Mouse (Mus musculus) forebrain, embryonic 14.5 days (tissue): ENCODE results near the gene Smco1. TPM values are rescaled to one million over a fixed set of nuclear protein-coding genes. Genes with fewer than 3 reads are reported as not detected.
"Not testable (repeated sequence)": the region's sequence is repeated elsewhere in the genome, so short reads cannot be mapped to it uniquely, and the experiment has no call there.

Source experiments
- ATAC-seq: fragments of 200-750 bp; cut with Nextera tagmentation; 2 replicates; pipeline ENCODE4 v1.8.0; 2017; ENCODE audit warnings: mild to moderate bottlenecking, moderate library complexity
- DNase-seq: peaks from one replicate; pipeline ENCODE4 v3.0.0-alpha.2; 2015; ENCODE audit warnings: low spot score
- H3K27ac ChIP-seq: fragments of 300-500 bp; sonication (generic); 2 replicates; pipeline ENCODE4 v1.5.1; 2014; ENCODE audit warnings: low read depth, mild to moderate bottlenecking, control low read depth, low read length, moderate library complexity
- H3K27me3 ChIP-seq: fragments of 300-500 bp; sonication (generic); replicated peaks from 2 replicates; pipeline ENCODE4 v1.6.1; 2014; ENCODE audit warnings: low read length, control low read depth, mixed read lengths; ENCODE audit not compliant: control insufficient read depth, insufficient read depth
- H3K36me3 ChIP-seq: fragments of 300-500 bp; sonication (generic); 2 replicates; pipeline ENCODE4 v1.6.1; 2014; ENCODE audit warnings: low read length, control low read depth; ENCODE audit not compliant: control insufficient read depth, insufficient read depth
- H3K4me1 ChIP-seq: fragments of 300-500 bp; sonication (generic); 2 replicates; pipeline ENCODE4 v1.6.1; 2014; ENCODE audit warnings: antibody characterized with exemption, low read length, control low read depth; ENCODE audit not compliant: control insufficient read depth, insufficient read depth
- H3K4me2 ChIP-seq: fragments of 300-500 bp; sonication (generic); 2 replicates; pipeline ENCODE4 v1.6.1; 2014; ENCODE audit warnings: mild to moderate bottlenecking, control low read depth, low read length
- H3K4me3 ChIP-seq: fragments of 300-500 bp; sonication (generic); 2 replicates; pipeline ENCODE4 v1.5.1; 2014; ENCODE audit warnings: low read depth, low read length, control low read depth
- H3K9ac ChIP-seq: fragments of 300-500 bp; sonication (generic); 2 replicates; pipeline ENCODE4 v1.6.1; 2014; ENCODE audit warnings: mild to moderate bottlenecking, low read length, control low read depth, moderate library complexity
- H3K9me3 ChIP-seq: fragments of 300-500 bp; sonication (generic); replicated peaks from 2 replicates; pipeline ENCODE4 v1.6.1; 2016; ENCODE audit warnings: low read length, control low read depth, mixed read lengths; ENCODE audit not compliant: control insufficient read depth
- WGBS: fragments of 180-500 bp; shearing (Covaris S2); extraction: QIAGEN DNeasy Blood & Tissue Kit; methylation state at CpG from one replicate; pipeline ENCODE4 v1.1.7; 2014; 5-methylcytosine and 5-hydroxymethylcytosine counted together
- polyA plus RNA-seq: library from polyadenylated mRNA; unstranded; fragments of >200 nt; fragmentation: Nextera tagmentation; extraction: Ambion mirVana; gene quantifications from 2 replicates; pipeline ENCODE4 v1.2.1, GENCODE M21; 2014

Smco1 gene
- polyA plus RNA-seq, 1 experiment from 2014 or later = not detected

- not testable (repeated sequence) for H3K4me1 ChIP-seq, H3K4me3 ChIP-seq, H3K9me3 ChIP-seq, H3K9ac ChIP-seq, H3K36me3 ChIP-seq, H3K4me2 ChIP-seq, ATAC-seq, H3K27ac ChIP-seq, H3K27me3 ChIP-seq
- 90% methylated on average over 2 of the region's 2 CpGs for WGBS
- peak; percentile 11 for DNase-seq
Measured at GRCm38 (mm10) chr16:32264225-32264624, 7.0 kb upstream of the Smco1 start.

- WGBS = 48% methylated on average over 9 of the region's 9 CpGs
- Histone ChIP-seq H3K4me2 (no peak overlapping the region), H3K4me3 (no peak overlapping the region), H3K4me1 (peaks cover 6% of the 10 kb centered on the region), H3K27ac (no peak overlapping the region), H3K36me3 (no peaks in the 10 kb centered on the region), H3K9me3 (no peaks in the 10 kb centered on the region), H3K27me3 (no peaks in the 10 kb centered on the region), H3K9ac (no peak overlapping the region)
- DNase-seq (no peak), ATAC-seq (no peak)
Measured at GRCm38 (mm10) chr16:32273338-32273737, 2.1 kb downstream of the Smco1 start.

GRCm38 (mm10) chr16:32275041-32275440 lies 3.8 kb downstream of the Smco1 start:
- H3K4me2 ChIP-seq = no peak overlapping the region
- no peaks in the 10 kb centered on the region for H3K9me3 ChIP-seq
- 91% methylated on average over 6 of the region's 6 CpGs for WGBS
- no peak for ATAC-seq
- no peaks in the 10 kb centered on the region for H3K27me3 ChIP-seq
- DNase-seq = no peak
- no peak overlapping the region for H3K9ac ChIP-seq
- H3K27ac ChIP-seq = no peak overlapping the region
- H3K36me3 ChIP-seq = no peaks in the 10 kb centered on the region
- H3K4me3 ChIP-seq = no peak overlapping the region
- H3K4me1 ChIP-seq = peaks cover 8% of the 10 kb centered on the region

- WGBS = 70% methylated on average over 1 of the region's 1 CpGs
- H3K27me3 ChIP-seq = no peaks in the 10 kb centered on the region
- peaks cover 8% of the 10 kb centered on the region for H3K4me1 ChIP-seq
- no peak overlapping the region for H3K27ac ChIP-seq
- H3K9me3 ChIP-seq = no peaks in the 10 kb centered on the region
- no peak overlapping the region for H3K9ac ChIP-seq
- DNase-seq (no peak), ATAC-seq (no peak)
- H3K4me3 ChIP-seq = no peak overlapping the region
- H3K4me2 ChIP-seq = no peak overlapping the region
- no peaks in the 10 kb centered on the region for H3K36me3 ChIP-seq
Measured at GRCm38 (mm10) chr16:32275830-32276229, 4.6 kb downstream of the Smco1 start.

DNA sequence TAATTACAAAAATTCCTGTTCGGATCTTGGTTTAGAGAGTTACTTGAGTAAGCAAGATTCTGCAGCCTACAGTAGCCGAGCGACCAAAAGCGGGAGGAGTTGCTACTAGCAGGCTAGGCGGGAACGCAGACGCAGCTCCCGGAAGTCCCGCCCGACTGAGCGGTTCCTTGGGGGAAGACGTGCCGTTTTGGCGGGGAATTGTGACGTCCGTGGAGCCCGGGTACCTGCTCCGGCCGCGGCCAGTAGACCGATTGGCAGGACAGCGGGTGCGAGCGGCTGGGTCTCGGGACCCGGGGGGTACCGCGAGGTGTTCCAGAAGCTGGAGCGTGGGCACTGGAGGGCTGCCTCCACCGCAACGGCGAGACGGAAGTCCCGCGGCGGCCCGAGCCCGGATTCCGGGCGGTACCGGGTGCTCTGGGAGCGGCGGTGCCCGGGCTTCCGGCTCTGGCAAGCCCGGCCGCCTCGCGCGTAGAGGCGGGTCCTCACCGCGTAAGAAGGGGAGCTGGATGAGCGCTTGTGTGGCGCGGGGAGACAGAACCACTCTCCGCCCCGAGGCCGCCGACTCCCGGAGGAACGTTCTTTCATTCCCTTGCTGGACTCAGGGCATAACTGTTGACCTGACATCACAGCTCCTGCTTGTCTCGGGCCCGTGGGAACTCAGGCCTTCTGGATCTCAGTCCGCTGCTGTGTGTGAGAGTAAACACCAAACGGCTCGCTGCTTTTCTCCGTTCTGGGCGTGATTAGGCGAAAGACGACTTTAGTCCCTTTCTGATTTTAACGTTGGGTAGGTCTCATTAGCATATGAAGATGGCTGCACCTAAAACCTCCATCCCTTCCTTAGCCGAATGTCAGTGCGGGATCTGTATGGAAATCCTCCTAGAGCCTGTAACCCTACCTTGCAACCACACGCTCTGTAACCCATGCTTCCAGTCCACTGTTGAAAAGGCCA lies 6.3 kb downstream of the Smco1 start, which contains the start of gene Rnf168:
Gene Rnf168, plus strand, starts transcription at position 152 of the 949 bp plus-strand sequence.
- H3K4me1 ChIP-seq = peaks cover 12% of the 10 kb centered on the region

DNA sequence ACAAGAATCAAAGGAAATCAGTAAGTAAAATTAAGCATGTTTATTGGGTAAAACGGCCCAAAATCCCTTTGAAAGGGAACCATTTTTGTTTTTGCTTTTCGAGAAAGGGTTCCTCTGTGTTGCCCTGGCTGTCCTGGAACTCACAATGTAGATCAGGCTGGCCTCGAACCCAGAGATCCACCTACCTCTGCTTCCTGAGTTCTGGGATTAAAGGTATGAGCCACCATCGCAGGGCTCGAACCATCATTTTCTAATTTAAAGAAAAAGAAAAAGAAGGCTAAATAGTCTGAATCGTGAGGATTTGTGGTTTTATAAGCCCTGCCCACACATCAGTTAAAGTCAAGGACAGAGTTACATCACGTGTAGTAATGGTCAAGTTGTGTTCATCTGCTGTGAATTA lies 7.1 kb downstream of the Smco1 start:
- H3K27ac ChIP-seq = no peak overlapping the region
- H3K4me3 ChIP-seq = peak overlapping the region; percentile 84
- no peaks in the 10 kb centered on the region for H3K27me3 ChIP-seq
- H3K9me3 ChIP-seq = no peaks in the 10 kb centered on the region
- H3K9ac ChIP-seq = peak overlapping the region; percentile 87
- H3K36me3 ChIP-seq = peaks cover 11% of the 10 kb centered on the region
- H3K4me1 ChIP-seq = peaks cover 12% of the 10 kb centered on the region
- ATAC-seq (no peak), DNase-seq (no peak)
- peak overlapping the region; percentile 50 for H3K4me2 ChIP-seq
- WGBS = 52% methylated on average over 7 of the region's 7 CpGs

More for the DNA sequence above, 6.3 kb downstream of the Smco1 start, which contains the start of gene Rnf168:
- Histone ChIP-seq H3K9ac (peak within 1 kb of the TSS; percentile 87), H3K27me3 (no peaks in the 10 kb centered on the region), H3K9me3 (no peaks in the 10 kb centered on the region), H3K27ac (peak within 1 kb of the TSS; percentile 94), H3K4me2 (peak within 1 kb of the TSS; percentile 50), H3K36me3 (0 out of 2 replicates have a peak, but pooled peaks cover 3% of the 10 kb centered on the region), H3K4me3 (peak within 1 kb of the TSS; percentile 84)
- ATAC-seq (peak; percentile 96), DNase-seq (peak; percentile 95)
- WGBS = under 1% methylated on average over 66 of the region's 75 CpGs

DNA sequence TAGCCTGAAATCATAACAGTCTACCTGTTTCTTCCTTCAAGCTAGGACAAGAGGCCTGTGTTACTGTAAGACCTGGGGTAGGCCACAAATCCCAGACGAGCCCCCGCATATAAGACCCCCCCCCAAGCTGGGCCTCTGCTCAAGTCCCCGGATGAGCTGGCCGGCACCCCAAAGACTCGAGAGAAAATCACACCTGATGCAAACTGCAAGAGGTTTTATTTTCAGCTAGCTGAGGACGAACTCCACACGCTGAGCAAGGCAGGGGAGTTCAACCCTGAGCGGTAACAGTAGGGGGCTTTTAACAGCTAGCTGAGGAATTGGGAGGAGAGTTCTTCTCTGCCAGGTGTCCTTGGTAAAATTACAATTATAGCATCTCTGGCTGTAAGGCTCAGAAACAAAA lies 8.9 kb downstream of the Smco1 start:
- H3K4me1 ChIP-seq = peaks cover 12% of the 10 kb centered on the region
- H3K4me3 ChIP-seq = 0 out of 2 replicates have a peak overlapping the region, but pooled peaks have one; percentile 84
- DNase-seq (no peak), ATAC-seq (no peak)
- H3K27ac ChIP-seq = no peak overlapping the region
- no peak overlapping the region for H3K9ac ChIP-seq
- peak overlapping the region; percentile 50; the same call in 1 of the 2 replicates for H3K4me2 ChIP-seq
- no peaks in the 10 kb centered on the region for H3K9me3 ChIP-seq
- 92% methylated on average over 8 of the region's 8 CpGs for WGBS
- H3K27me3 ChIP-seq = no peaks in the 10 kb centered on the region
- peaks cover 29% of the 10 kb centered on the region for H3K36me3 ChIP-seq

DNA sequence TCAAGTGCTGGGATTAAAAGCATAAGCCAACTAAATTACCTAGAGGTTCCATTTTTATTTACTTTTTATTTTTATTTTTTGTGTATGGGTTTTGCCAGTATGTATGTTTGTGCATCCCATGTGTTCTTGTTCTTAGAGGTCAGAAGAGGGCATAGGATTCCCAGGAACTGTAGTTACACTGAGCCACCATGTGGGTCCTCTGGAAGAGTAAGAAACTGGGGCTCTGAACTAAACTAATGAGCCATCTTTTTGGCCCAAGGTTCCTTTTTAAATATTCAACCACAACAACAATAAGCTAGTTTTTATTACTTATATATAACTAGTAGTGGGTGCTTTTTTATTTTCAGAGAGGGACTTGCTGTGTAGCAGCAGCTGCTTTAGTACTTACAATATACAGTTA lies 11.3 kb downstream of the Smco1 start:
- no peaks in the 10 kb centered on the region for H3K27me3 ChIP-seq
- no peak overlapping the region for H3K9ac ChIP-seq
- H3K27ac ChIP-seq = no peak overlapping the region
- H3K4me2 ChIP-seq = no peak overlapping the region
- no peaks in the 10 kb centered on the region for H3K9me3 ChIP-seq
- peaks cover 53% of the 10 kb centered on the region for H3K36me3 ChIP-seq
- H3K4me3 ChIP-seq = no peak overlapping the region
- DNase-seq (no peak), ATAC-seq (no peak)
- peaks cover 6% of the 10 kb centered on the region for H3K4me1 ChIP-seq

- no peaks in the 10 kb centered on the region for H3K4me1 ChIP-seq
- no peak overlapping the region for H3K9ac ChIP-seq
- no peak overlapping the region for H3K27ac ChIP-seq
- H3K4me2 ChIP-seq = no peak overlapping the region
- 95% methylated on average over 4 of the region's 4 CpGs for WGBS
- no peak overlapping the region for H3K4me3 ChIP-seq
- DNase-seq (no peak), ATAC-seq (no peak)
- H3K36me3 ChIP-seq = peaks cover 57% of the 10 kb centered on the region
- no peaks in the 10 kb centered on the region for H3K9me3 ChIP-seq
- no peaks in the 10 kb centered on the region for H3K27me3 ChIP-seq
Measured at GRCm38 (mm10) chr16:32291821-32292220, 20.6 kb downstream of the Smco1 start.
